Mouse (Mus musculus) adrenal gland, postnatal 36 days (tissue): ENCODE data around the gene Caskin2. TPM values are rescaled to one million over a fixed set of nuclear protein-coding genes. Genes with fewer than 3 reads are reported as not detected.

ENCODE experiments used
- DNase-seq, 2 experiments: peaks; one replicate each; pipeline ENCODE4 v3.0.0; 2021; ENCODE audit warnings: mixed read lengths in 1 of 2
- total RNA-seq, 2 experiments: library from RNA; stranded (reverse); gene quantifications; 2 replicates each; pipeline ENCODE4 v1.2.3; 2021

Caskin2 gene
- total RNA-seq, 2 experiments from 2014 or later = 58.9 to 72.9 TPM

DNA sequence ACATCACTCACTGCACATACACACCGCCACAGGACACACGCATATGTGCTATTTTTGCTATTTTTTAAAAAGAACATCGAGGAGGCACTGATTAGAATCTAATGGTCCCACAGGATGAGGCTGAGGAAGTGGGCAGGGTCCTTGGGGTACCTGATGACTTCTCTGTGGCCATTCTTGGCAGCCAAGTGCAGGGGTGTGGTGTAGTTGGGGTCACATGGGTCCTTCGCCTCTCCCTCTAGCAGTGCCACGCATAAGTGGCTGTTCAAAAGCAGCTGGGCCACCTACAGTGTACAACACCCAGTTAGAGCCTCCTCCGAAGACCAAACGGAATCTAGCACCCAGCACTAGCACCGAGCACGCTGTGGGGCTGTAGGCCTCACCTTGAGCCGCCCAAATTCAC lies 7.3 kb downstream of the Caskin2 start:
- DNase-seq = no peak

- DNase-seq = no peak
These were observed 8.4 kb downstream of the Caskin2 start for GRCm38 (mm10) chr11:115805005-115805404.

GRCm38 (mm10) chr11:115803072-115803709 lies 10.2 kb downstream of the Caskin2 start:
- DNase-seq = no peak

DNA sequence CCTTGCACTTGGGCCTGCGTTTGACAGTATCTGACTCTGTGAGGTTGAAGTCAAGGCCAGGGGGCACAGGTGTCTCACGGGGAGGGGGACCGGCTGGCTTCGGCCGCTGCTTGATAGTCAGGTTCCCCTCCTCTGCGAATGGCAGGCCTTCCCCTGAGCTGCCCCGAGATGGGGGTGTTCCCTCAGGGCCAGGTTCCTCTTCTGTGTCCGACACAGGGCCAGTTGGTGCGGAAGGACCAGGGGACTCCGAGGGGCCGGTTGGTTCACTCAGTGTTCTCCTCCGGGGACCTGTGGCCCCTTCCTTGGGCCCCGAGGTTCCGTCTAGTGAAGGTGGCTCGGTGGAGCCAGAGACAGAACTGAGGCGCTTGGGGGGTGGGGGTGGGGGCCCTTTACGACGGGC lies 12.5 kb downstream of the Caskin2 start:
- DNase-seq = no peak

GRCm38 (mm10) chr11:115797665-115798064 lies 15.8 kb downstream of the Caskin2 start:
- DNase-seq = no peak

GRCm38 (mm10) chr11:115796898-115797297 lies 16.5 kb downstream of the Caskin2 start:
- no peak for DNase-seq

DNA sequence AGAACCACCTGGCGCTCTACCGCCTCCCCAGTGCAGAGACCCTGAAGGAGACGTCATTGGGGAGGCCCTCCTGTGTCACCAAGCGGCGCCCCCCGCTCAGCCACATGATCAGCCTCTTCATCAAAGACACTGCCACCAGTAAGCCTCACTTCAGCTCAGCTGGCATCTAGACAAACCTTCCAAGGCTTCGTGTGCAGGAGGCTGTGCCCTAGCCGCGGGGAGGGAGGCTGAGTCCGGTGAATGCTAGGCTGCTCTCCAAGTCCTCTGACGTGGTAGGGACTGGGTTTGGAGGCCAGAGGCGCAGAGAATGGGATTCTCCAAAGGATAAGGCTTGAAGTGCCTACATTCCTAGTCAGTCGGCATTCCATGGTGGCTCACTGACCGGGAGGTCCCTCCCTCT lies 21.1 kb downstream of the Caskin2 start:
- peak; percentile 85 to 86 for DNase-seq

DNA sequence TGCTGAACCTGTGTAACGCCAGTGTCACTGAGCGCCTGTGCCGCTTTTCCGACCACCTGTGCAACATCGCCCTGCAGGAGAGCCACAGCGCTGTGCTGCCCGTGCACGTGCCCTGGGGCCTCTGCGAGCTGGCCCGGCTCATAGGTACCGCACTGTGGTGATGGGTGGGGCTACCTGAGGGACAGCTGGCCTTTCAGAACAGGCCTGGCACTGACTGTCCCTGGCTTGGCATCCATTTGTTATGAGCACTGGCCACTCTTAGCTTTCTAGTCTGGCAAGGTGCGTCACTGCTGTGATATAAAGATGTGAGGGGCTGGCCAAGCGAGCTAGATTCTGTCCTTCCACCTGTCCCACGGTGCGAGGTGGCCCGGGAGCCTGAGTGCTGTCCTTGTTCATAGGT lies 21.5 kb downstream of the Caskin2 start:
- DNase-seq = no peak

- no peak for DNase-seq
These were observed 23.7 kb downstream of the Caskin2 start for GRCm38 (mm10) chr11:115789787-115790186.

GRCm38 (mm10) chr11:115786473-115786872 lies 27.0 kb downstream of the Caskin2 start:
- DNase-seq = no peak

- DNase-seq = no peak
These were observed 33.0 kb downstream of the Caskin2 start for GRCm38 (mm10) chr11:115780141-115781070.

DNA sequence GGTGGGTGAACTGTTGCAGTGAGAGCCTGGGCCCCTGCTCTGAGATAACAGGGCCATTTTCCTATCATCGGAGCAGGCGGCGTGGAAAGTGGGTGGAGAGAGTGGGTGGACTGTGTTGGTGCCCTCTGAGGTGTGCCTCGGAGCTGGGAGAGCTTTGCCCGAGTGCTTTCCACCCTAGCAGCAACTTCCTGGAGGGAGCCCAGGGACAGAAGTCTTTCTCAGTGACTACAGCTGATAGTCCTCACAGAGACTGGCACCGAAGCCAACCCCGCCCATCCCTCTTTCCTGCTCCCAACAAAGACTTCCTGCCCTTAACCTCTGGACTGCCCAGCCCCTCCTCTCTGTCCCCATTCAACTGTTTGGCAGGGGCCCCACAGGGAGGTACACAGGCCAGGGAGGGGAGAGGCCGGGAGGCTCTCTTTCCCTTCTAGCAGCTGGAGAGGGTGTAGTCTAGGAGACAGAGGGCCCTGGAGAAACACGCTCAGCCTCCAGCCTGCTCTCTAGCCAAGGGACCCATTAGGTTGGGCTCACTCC lies 34.3 kb downstream of the Caskin2 start:
- peak; percentile 92 to 93 for DNase-seq

DNA sequence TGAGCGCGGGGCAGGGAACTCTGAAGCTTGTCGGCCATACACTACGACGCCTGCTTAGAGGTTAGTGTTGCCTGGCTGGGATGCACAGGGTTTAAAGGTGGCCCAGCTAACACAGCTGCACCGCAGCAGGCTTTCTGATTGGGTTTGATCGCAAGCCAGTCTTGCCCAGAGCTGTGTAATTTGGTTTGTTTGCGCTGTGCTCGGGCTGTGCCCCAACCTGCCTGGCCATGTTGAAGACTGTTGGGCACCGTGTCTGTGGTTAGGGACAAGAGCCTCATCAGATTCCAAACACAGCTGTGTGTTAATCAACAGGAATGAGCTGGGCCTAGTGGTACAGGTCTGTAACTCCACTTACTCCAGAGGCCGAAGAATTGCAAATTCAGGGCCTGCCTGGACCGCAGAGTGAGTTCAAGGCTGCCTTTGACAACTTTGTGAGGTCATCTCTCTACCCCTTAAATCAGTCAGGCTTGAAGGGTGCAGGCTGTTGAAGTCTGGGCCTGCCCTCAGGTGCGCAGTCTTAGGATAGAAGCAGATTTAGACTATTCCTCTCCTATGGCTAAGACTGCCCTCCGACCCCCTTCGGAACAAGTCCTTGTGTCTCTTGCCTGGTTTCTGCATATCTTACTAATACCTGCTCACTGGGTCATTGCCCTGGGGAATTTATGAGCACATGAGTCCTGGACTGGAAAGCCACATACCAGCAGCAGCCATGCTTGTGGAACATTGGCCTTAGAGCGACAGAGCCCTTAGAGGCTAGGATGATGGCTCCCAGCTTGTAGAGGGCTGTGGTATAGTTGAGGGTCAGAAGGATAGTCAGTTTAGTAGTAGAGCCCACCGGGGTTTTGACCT lies 35.7 kb downstream of the Caskin2 start:
- no peak for DNase-seq

DNA sequence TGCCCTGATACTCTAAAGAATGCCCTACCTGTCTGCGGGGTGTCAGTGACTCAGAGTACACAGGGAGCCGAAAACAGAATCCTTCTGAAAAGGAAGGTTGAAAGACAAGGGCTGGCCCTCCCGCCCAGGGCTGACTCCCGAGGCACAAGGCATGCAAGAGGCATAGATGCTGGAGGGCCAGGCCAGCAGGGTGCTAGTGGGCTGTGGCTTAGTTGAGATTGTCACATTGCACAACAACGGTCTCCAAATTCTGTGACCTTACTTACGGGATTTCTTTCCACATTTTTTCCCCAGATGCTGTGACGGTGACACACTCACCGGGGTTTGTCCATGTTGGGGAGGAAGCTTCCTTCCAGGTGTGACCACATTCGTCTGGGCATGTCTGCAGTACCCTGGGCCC lies 36.5 kb downstream of the Caskin2 start:
- peak; percentile 54 to 64 for DNase-seq

DNA sequence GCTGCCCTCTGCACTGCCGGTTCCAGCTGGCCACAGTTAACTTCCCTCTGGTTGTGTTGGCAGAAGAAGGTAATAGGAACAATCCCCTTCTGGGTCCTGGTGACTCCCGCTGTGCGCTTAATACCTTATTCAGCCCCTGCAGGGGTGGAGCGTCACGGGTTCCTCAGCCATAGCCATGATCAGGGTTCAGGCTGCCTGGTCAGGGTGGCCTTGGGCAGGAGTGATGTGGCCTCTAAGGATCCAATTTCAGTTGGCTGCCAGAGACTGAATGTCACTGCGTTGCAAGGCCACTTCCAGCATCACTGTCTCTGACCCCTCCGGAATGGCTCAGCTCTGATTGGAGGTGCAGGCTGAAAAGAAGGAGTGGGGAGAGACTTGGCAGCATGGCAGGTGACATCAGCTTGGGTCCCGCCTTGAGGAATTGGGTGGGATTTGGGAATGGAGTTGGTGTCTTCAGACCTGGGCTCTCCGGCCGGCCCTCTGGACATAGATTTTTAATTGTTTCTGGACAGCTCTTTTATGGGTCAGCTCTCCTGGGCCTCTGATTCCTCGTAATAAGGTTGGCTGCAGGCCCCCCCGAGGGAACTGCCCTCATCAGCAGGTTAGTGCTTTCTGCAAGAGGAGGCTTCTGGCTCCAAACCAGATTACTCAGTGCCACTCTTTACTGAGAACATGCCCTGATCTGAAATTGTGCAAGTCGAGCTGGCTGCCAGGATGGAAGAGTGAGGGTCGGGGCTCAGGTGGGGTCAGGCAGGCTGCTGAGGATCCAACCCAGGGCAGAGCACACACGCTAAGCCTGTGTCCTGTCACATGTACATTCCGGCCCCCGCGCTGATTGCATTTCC lies 37.4 kb downstream of the Caskin2 start:
- peak; percentile 89 for DNase-seq

GRCm38 (mm10) chr11:115774653-115775052 lies 38.8 kb downstream of the Caskin2 start:
- DNase-seq = no peak

- peak in 1 of 2 experiments; percentile 63 for DNase-seq
These were observed 44.5 kb downstream of the Caskin2 start for GRCm38 (mm10) chr11:115768896-115769295.

DNA sequence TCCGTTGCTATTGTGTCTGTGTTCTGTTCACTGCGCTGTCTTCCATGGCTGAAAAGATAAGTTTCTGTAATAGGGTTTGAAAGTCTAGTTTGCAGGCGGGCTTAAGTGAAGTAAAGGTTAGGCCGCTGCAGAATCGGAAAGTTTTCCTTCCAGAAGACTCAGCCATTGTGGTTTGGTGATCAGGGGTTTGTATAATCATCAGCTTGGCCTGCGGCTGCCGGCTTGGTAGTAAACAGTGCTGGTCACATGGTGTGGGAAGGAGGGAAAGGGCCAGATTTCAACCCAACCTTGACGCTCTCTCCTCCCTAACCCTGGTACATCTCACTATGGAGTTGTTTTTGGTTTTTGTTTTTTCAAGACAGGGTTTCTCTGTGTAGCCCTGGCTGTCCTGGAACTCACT lies 46.5 kb downstream of the Caskin2 start:
- no peak for DNase-seq

DNA sequence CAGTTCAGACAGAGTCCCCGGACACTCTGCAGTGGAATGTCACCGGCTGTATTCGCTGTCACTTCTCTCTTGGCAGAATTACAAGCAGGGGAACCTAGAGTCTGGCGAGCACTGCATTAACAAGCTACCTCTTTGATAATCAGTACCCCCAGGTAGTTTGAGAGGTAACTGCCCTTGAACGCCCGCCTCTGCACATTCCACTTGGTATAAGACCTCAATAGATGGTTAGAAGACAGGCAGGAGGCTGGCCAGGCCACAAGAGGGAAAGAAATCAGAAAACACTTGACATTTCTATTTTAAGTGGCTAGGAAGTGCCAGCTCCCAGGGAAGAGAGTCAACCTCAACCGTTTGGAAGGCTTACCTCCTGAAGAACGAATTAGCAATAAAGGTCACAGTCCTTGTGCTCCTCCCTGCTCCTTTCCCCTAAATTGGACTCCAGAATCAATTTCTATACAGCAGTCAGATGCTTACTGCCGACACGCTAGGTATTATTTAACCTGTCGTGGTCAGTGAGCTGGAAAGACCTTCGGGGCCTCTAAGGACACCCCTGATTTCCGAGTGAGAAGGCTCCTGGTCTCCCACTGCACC lies 47.0 kb downstream of the Caskin2 start:
- no peak for DNase-seq

DNA sequence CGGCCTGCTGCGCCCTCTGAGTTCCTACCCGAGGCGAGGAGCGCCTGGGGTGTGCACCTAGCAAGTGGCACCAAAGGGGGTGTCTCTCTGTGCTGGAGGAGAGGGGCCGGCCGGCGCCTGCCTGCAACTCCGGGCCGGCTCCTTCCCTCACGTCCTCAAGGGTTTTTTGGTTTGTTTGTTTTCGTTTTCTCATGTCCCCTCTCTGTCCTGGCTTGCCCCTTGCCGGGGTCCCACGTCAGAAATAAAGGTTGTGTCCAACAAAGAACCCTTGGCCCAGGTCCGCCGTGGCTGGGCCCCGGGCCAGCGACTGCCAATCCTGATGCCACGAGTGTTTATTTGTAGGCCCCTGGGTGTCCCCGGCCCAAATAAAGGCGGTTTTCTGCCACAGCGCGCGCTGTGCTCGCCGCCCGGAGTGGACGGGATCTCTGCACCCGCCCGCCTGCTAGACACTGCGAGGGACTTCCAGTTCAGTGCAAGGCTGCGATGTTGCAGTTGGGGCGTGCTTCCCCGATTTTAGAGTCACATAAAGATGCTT lies 47.8 kb downstream of the Caskin2 start:
- peak; percentile 64 to 73 for DNase-seq
